Mouse (Mus musculus): Measurements from ENCODE around the gene Gm49396.

GRCm38 (mm10) chr7:30559443-30559954 is 3.6 kb upstream of the Gm49396 start, which contains the start of gene Lin37:
- TF ChIP-seq CTCF (IDR thresholded peaks at IDR 0.05; ENCODE audit: low read depth, low read length) = no peak
- no peak for TF ChIP-seq POLR2A (IDR thresholded peaks at IDR 0.05; ENCODE audit: borderline replicate concordance, low read depth, low read length)
